Mouse (Mus musculus) limb, embryonic 12.5 days (tissue): ENCODE measurements at regions not wholly inside any gene's neighbourhood (a gene's known extent, or its start where the extent isn't known, plus 50 kb on each side); places are given as distances from the start of the nearest gene placed in this dataset.
"Not testable (repeated sequence)": the region's sequence is repeated elsewhere in the genome, so short reads cannot be mapped to it uniquely, and the experiment has no call there.

Experiments
- ATAC-seq: fragments of 200-750 bp; cut with Nextera tagmentation; 2 replicates; pipeline ENCODE4 v1.8.0; 2017; ENCODE audit warnings: low read depth, moderate TSS enrichment; ENCODE audit not compliant: insufficient number of reproducible peaks, insufficient read depth, low FRiP score, low TSS enrichment
- H3K27ac ChIP-seq: fragments of 300-500 bp; sonication (generic); 2 replicates; pipeline ENCODE4 v1.5.1; 2016; ENCODE audit warnings: mild to moderate bottlenecking, moderate library complexity
- H3K27me3 ChIP-seq: fragments of 300-500 bp; sonication (generic); 2 replicates; pipeline ENCODE4 v1.6.1; 2016; ENCODE audit warnings: mild to moderate bottlenecking, moderate library complexity
- H3K36me3 ChIP-seq: fragments of 300-500 bp; sonication (generic); 2 replicates; pipeline ENCODE4 v1.6.1; 2016; ENCODE audit warnings: mild to moderate bottlenecking, moderate library complexity
- H3K4me1 ChIP-seq: fragments of 300-500 bp; sonication (generic); replicated peaks from 2 replicates; pipeline ENCODE4 v1.6.1; 2016
- H3K4me2 ChIP-seq: fragments of 300-500 bp; sonication (generic); 2 replicates; pipeline ENCODE4 v1.6.1; 2016; ENCODE audit warnings: mild to moderate bottlenecking, moderate library complexity
- H3K4me3 ChIP-seq: fragments of 300-500 bp; sonication (generic); replicated peaks from 2 replicates; pipeline ENCODE4 v1.5.1; 2016; ENCODE audit warnings: mild to moderate bottlenecking
- H3K9ac ChIP-seq: fragments of 300-500 bp; sonication (generic); replicated peaks from 2 replicates; pipeline ENCODE4 v1.6.1; 2016; ENCODE audit warnings: mild to moderate bottlenecking, moderate library complexity
- H3K9me3 ChIP-seq: fragments of 300-500 bp; sonication (generic); 2 replicates; pipeline ENCODE4 v1.6.1; 2016; ENCODE audit warnings: mild to moderate bottlenecking, moderate library complexity
- WGBS: fragments of 180-500 bp; shearing (Covaris S2); methylation state at CpG from one replicate; pipeline ENCODE4 v1.1.7; 2016; 5-methylcytosine and 5-hydroxymethylcytosine counted together

DNA sequence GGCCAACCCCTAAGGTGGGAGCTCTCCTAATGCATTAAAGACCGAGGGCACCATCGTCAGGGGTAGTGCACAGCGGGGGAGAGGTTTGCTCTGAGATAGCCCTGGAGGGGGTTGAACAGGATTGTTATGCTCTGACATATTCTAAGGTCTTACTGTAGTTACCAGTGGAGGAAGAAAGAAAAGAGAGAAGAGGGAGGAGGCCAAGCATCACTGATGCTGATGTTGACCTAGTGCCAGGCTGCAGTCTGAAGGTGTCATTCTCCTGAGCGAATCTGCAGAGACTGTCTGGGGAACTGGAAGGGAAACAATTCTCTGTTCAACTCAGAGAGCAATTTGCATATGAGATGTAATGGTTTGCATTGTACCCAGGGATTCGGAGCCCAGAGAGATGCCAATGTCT lies 139.4 kb upstream of the Zfp637 start:
- H3K27ac ChIP-seq, result no peak overlapping the region
- WGBS, result 91% methylated on average over 5 of the region's 5 CpGs
- no peak overlapping the region for H3K9ac ChIP-seq
- no peak overlapping the region for H3K4me2 ChIP-seq
- no peak overlapping the region for H3K4me3 ChIP-seq
- no peak for ATAC-seq
- H3K36me3 ChIP-seq, result no peaks in the 10 kb centered on the region
- no peaks in the 10 kb centered on the region for H3K27me3 ChIP-seq
- H3K4me1 ChIP-seq, result peaks cover 15% of the 10 kb centered on the region
- no peaks in the 10 kb centered on the region for H3K9me3 ChIP-seq

DNA sequence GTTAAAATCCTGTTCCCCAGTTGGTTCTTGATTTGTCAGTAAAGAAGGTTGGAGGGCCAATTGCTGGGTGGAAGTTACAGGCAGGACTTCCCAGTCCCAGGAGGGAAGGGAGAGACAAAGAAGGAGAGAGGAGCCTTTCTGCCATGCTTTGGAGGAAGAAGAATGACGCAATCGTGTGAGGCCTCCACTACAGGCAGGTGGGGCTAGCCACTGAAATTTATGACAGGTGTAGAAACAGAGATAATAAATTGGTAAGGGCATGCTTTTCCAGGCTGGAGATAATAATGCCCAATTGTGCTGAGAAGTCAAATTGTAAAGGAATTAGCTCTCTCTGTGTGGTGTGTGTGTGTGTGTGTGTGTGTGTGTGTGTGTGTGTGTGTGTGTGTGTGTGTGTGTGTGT lies 135.0 kb upstream of the Zfp637 start:
- Histone ChIP-seq H3K36me3 (no peaks in the 10 kb centered on the region), H3K27ac (no peak overlapping the region), H3K9ac (no peak overlapping the region), H3K9me3 (no peaks in the 10 kb centered on the region), H3K27me3 (no peaks in the 10 kb centered on the region), H3K4me3 (no peak overlapping the region), H3K4me1 (peaks cover 21% of the 10 kb centered on the region), H3K4me2 (no peak overlapping the region)
- 85% methylated on average over 2 of the region's 2 CpGs for WGBS
- ATAC-seq, result no peak

DNA sequence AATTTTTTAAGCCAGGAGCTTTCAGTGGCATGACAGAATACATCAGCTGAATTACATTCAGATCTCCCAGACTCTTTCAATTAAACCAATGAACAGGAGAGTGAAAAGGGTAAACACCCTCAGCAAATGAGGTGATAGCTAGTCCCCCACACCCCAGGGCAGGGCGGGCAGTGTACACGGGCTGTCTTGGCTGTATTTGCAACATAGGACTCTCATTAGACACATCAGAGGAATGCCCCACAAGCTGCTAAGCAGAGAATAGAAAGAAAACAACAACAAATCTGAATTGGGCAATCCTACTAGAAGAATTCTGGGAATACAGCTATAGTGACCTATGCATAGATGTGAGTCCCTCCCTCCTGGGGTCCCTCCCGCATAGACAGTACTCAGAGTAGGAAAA lies 131.8 kb upstream of the Zfp637 start:
- no peaks in the 10 kb centered on the region for H3K9me3 ChIP-seq
- H3K4me2 ChIP-seq, result no peak overlapping the region
- 60% methylated on average over 3 of the region's 3 CpGs for WGBS
- peaks cover 14% of the 10 kb centered on the region for H3K4me1 ChIP-seq
- no peaks in the 10 kb centered on the region for H3K36me3 ChIP-seq
- no peak overlapping the region for H3K4me3 ChIP-seq
- H3K9ac ChIP-seq, result no peak overlapping the region
- ATAC-seq, result no peak
- no peaks in the 10 kb centered on the region for H3K27me3 ChIP-seq
- no peak overlapping the region for H3K27ac ChIP-seq

DNA sequence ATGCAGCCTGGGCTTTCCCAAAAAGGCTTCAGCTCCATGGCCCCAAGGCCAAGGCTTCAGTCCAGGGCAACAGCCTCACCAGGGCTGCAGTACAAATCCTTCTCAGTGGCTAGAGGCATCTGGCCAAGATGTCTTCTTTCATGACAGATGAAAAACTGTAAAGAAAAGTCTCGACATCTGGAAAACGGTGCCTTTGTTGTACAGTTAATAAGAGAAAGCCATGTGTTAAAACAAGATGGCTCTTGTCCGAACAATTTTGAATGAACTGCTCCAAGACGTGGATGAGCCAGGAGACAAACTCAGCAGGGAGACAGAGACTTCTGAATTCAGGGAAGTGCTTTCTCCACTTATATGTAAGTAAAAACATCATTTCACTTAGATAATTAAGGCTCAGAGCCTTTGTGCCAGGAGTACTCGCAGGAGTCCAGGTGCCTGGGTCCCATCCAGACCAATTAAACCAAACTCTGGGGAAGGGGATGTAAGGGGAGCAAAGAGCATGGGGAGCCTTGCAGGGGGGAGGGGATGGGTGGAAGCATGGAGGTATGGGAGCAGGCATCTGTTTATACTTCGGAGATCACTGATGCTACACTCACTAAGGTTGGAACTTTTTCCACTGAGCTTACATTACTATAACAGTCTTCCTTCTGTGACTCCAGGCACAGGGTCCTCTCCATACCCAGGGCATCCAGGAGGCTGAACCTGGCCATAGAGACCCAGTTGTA lies 125.8 kb upstream of the Zfp637 start:
- H3K4me1 ChIP-seq, result no peaks in the 10 kb centered on the region
- H3K9me3 ChIP-seq, result no peaks in the 10 kb centered on the region
- no peak overlapping the region for H3K4me2 ChIP-seq
- H3K9ac ChIP-seq, result no peak overlapping the region
- no peaks in the 10 kb centered on the region for H3K36me3 ChIP-seq
- no peak for ATAC-seq
- no peak overlapping the region for H3K27ac ChIP-seq
- H3K4me3 ChIP-seq, result no peak overlapping the region
- 65% methylated on average over 6 of the region's 6 CpGs for WGBS
- no peaks in the 10 kb centered on the region for H3K27me3 ChIP-seq

DNA sequence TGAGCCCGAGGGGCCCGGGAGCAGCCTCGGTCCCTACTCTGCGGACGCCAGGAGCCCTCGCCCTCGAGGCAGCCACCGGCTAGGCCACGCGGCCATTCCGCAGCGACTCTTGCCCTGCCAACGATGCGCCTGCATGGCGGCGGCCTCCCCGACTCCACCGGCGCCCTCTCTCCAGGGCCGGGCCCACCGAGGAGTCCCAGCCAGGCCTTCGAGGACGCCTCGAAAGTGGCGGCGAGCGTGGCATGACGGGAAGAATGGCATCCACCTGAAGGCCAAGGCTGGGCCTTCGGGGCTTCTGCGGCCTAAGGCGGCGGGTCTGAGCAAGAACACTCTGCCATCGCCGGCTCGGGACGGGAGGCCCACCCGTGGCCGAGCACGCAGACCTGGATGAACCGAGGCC lies 124.6 kb upstream of the Zfp637 start:
- H3K27ac ChIP-seq, H3K27me3 ChIP-seq, H3K4me1 ChIP-seq, H3K4me2 ChIP-seq, ATAC-seq, H3K9me3 ChIP-seq, H3K9ac ChIP-seq, H3K36me3 ChIP-seq, H3K4me3 ChIP-seq: not testable (repeated sequence)
- WGBS, result 94% methylated on average over 11 of the region's 40 CpGs

DNA sequence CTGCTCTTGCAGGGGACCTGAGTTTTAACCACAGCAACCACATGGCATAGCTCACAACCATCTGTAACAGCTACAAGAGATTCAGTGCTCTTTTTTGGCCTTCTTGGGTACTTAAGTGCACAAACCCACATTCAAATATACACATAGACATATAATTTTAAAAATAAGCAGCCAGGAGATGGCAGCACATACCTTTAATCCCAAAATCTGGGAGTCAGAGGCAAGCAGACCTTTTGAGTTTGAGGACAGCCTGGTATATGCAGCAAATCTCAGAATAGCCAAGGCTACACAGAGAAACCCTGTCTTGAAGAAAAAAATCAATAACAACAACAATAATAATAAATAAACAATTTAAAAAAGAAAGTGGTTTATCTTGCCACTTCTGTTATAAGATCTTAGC lies 88.6 kb upstream of the Zfp637 start:
- H3K27me3 ChIP-seq, H3K4me3 ChIP-seq, H3K4me2 ChIP-seq, H3K9ac ChIP-seq, ATAC-seq, H3K9me3 ChIP-seq, H3K36me3 ChIP-seq, H3K27ac ChIP-seq, H3K4me1 ChIP-seq: not testable (repeated sequence)

DNA sequence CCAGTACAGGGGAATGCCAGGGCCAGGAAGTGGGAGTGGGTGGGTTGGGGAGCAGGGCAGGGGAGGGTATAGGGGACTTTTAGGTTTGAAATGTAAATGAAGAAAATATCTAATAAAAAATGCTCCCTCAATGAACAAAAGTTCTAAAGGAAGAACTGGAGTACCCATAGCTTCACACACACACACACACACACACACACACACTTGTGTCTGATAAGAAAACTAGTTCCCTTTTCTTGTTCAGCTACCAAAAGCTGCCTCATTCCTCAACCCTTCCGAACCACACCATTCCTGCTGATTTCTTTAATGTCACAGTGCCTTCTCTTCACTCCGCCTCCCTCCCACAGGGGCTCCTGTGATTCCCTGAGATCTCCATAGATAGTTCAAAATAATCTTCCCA lies 85.3 kb upstream of the Zfp637 start:
- H3K36me3 ChIP-seq, ATAC-seq, H3K4me1 ChIP-seq, H3K27ac ChIP-seq, H3K9me3 ChIP-seq, H3K4me3 ChIP-seq, H3K27me3 ChIP-seq, H3K9ac ChIP-seq, H3K4me2 ChIP-seq: not testable (repeated sequence)
- WGBS, result 92% methylated on average over 2 of the region's 2 CpGs

DNA sequence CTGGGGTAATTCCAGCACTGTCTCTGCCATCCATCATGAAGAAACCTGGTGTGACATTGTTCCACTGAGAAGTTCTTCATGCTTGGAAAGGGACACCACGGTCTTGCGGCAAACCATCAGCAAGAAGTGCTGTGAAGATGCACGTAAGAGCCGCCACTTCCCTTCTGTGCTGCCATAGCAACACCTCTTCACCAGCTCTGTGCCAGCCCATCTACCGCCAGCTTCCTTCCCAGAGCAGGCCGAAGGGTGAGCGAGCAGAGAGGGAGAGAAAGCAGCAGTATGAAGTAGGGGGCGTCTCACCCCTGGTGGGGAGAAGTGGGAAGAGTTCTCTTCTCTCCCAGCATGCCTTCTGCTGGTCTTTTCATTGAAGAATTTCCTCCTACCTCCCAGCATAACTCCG lies 84.8 kb upstream of the Zfp637 start:
- Histone ChIP-seq H3K36me3 (no peaks in the 10 kb centered on the region), H3K9me3 (no peaks in the 10 kb centered on the region), H3K27me3 (0 out of 2 replicates have a peak, but pooled peaks cover 4% of the 10 kb centered on the region), H3K9ac (no peak overlapping the region), H3K4me3 (no peak overlapping the region), H3K4me2 (no peak overlapping the region), H3K4me1 (no peaks in the 10 kb centered on the region), H3K27ac (no peak overlapping the region)
- 68% methylated on average over 9 of the region's 9 CpGs for WGBS
- no peak for ATAC-seq

DNA sequence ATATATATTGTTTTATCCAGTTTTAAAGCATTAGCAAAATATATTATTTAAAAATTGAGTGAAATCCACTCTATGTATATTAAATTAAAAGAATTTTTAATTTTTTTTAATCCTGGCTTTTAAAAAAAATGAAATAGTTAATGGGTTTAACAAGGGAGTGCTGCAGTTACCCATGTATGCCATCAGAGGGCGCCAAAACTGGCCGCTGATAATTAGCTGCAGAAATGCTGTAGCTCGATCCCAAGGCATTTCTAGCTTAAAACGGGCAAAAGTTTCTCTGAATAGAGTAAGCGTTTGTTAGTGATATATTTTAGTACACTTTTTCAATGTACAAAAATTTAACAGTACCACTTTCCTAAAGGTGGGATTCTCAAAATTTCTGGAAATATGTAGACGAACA lies 82.5 kb upstream of the Zfp637 start:
- H3K9ac ChIP-seq, H3K36me3 ChIP-seq, H3K4me1 ChIP-seq, H3K9me3 ChIP-seq, H3K27ac ChIP-seq, ATAC-seq, H3K4me2 ChIP-seq, H3K27me3 ChIP-seq, H3K4me3 ChIP-seq: not testable (repeated sequence)
- WGBS, result 14% methylated on average over 6 of the region's 6 CpGs

DNA sequence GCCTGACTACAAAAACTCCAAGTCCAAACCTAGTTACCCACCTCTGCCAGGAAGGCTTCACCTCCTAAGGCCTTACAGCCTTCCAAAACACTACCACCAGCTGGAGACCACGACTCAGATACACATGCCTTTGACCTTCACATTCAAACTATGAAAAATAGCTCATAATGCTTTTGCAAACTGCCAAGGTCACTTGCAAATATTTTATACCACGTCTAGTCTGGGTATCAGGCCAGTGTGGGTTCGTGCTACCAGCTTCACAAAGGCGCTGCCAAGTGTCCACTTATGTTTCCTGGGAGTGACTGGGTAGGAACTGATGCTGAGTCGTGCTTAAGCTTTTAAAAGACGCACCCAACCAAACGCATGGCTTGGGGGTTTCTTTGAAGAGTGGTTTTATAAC lies 69.5 kb upstream of the Zfp637 start:
- 85% methylated on average over 7 of the region's 7 CpGs for WGBS
- Histone ChIP-seq H3K9ac (no peak overlapping the region), H3K27ac (no peak overlapping the region), H3K4me2 (no peak overlapping the region), H3K4me1 (no peaks in the 10 kb centered on the region), H3K27me3 (no peaks in the 10 kb centered on the region), H3K36me3 (no peaks in the 10 kb centered on the region), H3K4me3 (no peak overlapping the region), H3K9me3 (no peaks in the 10 kb centered on the region)
- ATAC-seq, result no peak

DNA sequence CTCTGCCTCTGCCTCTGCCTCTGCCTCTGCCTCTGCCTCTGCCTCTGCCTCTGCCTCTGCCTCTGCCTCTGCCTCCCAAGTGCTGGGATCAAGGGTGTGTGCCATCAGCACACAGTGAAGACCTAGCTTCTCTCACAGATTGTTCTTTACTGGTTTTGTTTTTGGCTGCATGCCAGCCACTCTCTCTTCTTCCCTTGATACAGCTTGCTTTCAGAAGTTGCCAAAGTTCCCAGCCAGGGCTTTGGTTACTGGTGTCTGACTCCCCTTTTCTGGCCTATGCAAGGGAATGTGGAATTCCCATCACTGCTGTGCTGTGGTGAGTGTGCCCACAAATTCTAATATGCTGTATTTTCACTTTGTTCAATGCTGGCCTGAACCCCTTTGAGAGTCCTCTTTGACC lies 68.6 kb upstream of the Zfp637 start:
- no peaks in the 10 kb centered on the region for H3K4me1 ChIP-seq
- no peaks in the 10 kb centered on the region for H3K9me3 ChIP-seq
- H3K36me3 ChIP-seq, result no peaks in the 10 kb centered on the region
- no peak overlapping the region for H3K4me3 ChIP-seq
- ATAC-seq, result no peak
- H3K4me2 ChIP-seq, result no peak overlapping the region
- H3K27ac ChIP-seq, result no peak overlapping the region
- H3K9ac ChIP-seq, result no peak overlapping the region
- no peaks in the 10 kb centered on the region for H3K27me3 ChIP-seq

DNA sequence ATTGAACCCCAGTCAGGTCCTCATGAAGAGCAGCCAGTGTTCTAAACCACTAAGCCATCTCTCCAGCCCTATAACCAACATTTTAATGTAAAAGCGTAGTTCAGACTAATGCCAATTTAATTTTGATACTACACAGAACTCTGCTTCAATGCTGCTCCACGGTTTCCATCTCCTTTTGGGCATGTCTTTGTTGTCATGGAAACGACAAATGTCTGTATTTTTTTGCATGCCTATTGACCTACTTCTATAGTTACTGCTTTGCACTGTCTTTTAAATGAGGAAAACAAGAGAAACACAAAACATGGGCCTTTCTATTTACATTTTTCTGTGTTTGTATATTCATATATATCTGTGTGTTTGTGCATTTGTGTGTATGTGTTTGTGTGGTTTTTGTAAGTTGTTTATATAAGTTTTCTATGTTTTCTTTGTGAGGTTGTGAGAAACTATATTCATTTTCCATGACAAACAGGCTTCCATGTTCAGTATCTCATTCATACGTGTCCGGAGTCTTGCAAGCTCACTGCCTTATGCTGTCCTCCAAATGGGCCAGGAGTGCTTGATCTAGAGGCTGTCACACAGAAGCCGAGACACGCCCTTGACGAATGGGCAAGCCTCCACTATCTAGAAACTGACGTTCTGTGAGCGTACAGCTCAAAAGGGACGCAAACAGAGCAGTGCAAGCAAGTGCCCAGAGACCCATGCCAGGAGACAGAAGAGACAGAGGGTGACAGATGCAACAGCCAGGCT lies 65.5 kb upstream of the Zfp637 start:
- WGBS, result 76% methylated on average over 11 of the region's 11 CpGs

More for the DNA sequence above, 65.5 kb upstream of the Zfp637 start:
- Histone ChIP-seq H3K36me3 (no peaks in the 10 kb centered on the region), H3K27ac (no peak overlapping the region), H3K9ac (no peak overlapping the region), H3K4me1 (no peaks in the 10 kb centered on the region), H3K4me3 (no peak overlapping the region), H3K4me2 (no peak overlapping the region), H3K9me3 (no peaks in the 10 kb centered on the region), H3K27me3 (no peaks in the 10 kb centered on the region)
- ATAC-seq, result no peak
